Mouse (Mus musculus) left cerebral cortex, adult 8-10 months (tissue): ENCODE data around the gene Spem2. TPM values are rescaled to one million over a fixed set of nuclear protein-coding genes. Genes with fewer than 3 reads are reported as not detected.

Source experiments
- DNase-seq, 2 experiments: peaks; one replicate each; pipeline ENCODE4 v3.0.0; 2022; ENCODE audit warnings: low spot score in 2 of 2
- total RNA-seq, 4 experiments: library from RNA; stranded (reverse); gene quantifications; 2 replicates each; pipeline ENCODE4 v1.2.4; 2022

The Spem2 gene
- total RNA-seq, 4 experiments from 2014 or later = not detected

GRCm38 (mm10) chr11:69800138-69800391 is 18.2 kb downstream of the Spem2 start:
- no peak for DNase-seq

- no peak for DNase-seq
These were observed 18.7 kb downstream of the Spem2 start for GRCm38 (mm10) chr11:69799394-69800137.

GRCm38 (mm10) chr11:69797924-69798323 is 20.3 kb downstream of the Spem2 start:
- no peak for DNase-seq

- no peak for DNase-seq
These were observed 22.3 kb downstream of the Spem2 start for GRCm38 (mm10) chr11:69795983-69796435.

- DNase-seq = peak; percentile 60 to 93
These were observed 22.9 kb downstream of the Spem2 start, which contains the start of gene Chrnb1 for GRCm38 (mm10) chr11:69795168-69795982. Gene Chrnb1 (minus strand): TSS chr11:69795943.

GRCm38 (mm10) chr11:69793429-69793828 is 24.8 kb downstream of the Spem2 start:
- DNase-seq = no peak

- no peak for DNase-seq
These were observed 26.8 kb downstream of the Spem2 start for GRCm38 (mm10) chr11:69791420-69791819.

GRCm38 (mm10) chr11:69789431-69789830 is 28.8 kb downstream of the Spem2 start:
- DNase-seq = no peak

- DNase-seq = no peak
These were observed 31.0 kb downstream of the Spem2 start for GRCm38 (mm10) chr11:69787306-69787705.

- DNase-seq = no peak
These were observed 33.4 kb downstream of the Spem2 start for GRCm38 (mm10) chr11:69784793-69785272.

GRCm38 (mm10) chr11:69781828-69782227 is 36.4 kb downstream of the Spem2 start:
- no peak for DNase-seq

GRCm38 (mm10) chr11:69778985-69779384 is 39.3 kb downstream of the Spem2 start:
- DNase-seq = no peak

- no peak for DNase-seq
These were observed 39.8 kb downstream of the Spem2 start for GRCm38 (mm10) chr11:69778258-69778982.

- no peak for DNase-seq
These were observed 40.6 kb downstream of the Spem2 start for GRCm38 (mm10) chr11:69777504-69778257.

GRCm38 (mm10) chr11:69776488-69776887 is 41.8 kb downstream of the Spem2 start:
- no peak for DNase-seq

GRCm38 (mm10) chr11:69775716-69776115 is 42.5 kb downstream of the Spem2 start:
- no peak for DNase-seq

GRCm38 (mm10) chr11:69774961-69775360 is 43.3 kb downstream of the Spem2 start:
- DNase-seq = no peak

GRCm38 (mm10) chr11:69767625-69767909 is 50.7 kb downstream of the Spem2 start:
- no peak for DNase-seq

GRCm38 (mm10) chr11:69766872-69767624 is 51.2 kb downstream of the Spem2 start:
- DNase-seq = no peak
